Mouse (Mus musculus) bone marrow, adult 2 months (tissue): Measurements from ENCODE around the gene Kalrn. TPM values are rescaled to one million over a fixed set of nuclear protein-coding genes. Genes with fewer than 3 reads are reported as not detected.

ENCODE experiments used
- H3K27ac ChIP-seq: fragments of 200-500 bp; 2 replicates; pipeline ENCODE4 v1.5.1; 2012; ENCODE audit warnings: low read depth, mild to moderate bottlenecking, control low read depth, inconsistent platforms, low read length; ENCODE audit not compliant: control insufficient read depth, poor library complexity, insufficient read depth
- H3K4me1 ChIP-seq: fragments of 200-500 bp; 2 replicates; pipeline ENCODE4 v1.6.1; 2011; ENCODE audit warnings: low read length; ENCODE audit not compliant: control insufficient read depth, insufficient read depth
- H3K4me3 ChIP-seq: fragments of 200-500 bp; replicated peaks from 2 replicates; pipeline ENCODE3; 2011; ENCODE audit warnings: mild to moderate bottlenecking, low read depth, low read length, control low read depth; ENCODE audit not compliant: control insufficient read depth
- CTCF ChIP-seq: fragments of 200-500 bp; IDR thresholded peaks from 2 replicates; pipeline ENCODE4 v1.5.1; 2011; ENCODE audit warnings: low read length, control low read depth; ENCODE audit not compliant: control insufficient read depth, insufficient read depth
- POLR2A ChIP-seq: fragments of 200-500 bp; IDR thresholded peaks from 2 replicates; pipeline ENCODE4 v1.6.1; 2011; ENCODE audit warnings: low read depth, mild to moderate bottlenecking, control low read depth, low read length, borderline replicate concordance; ENCODE audit not compliant: control insufficient read depth
- WGBS: fragments of 180-500 bp; shearing (Covaris S2); methylation state at CpG from one replicate; pipeline ENCODE4 v1.1.7; 2018; 5-methylcytosine and 5-hydroxymethylcytosine counted together
- polyA plus RNA-seq: library from polyadenylated mRNA; stranded (reverse); fragments of >200 nt; gene quantifications from 2 replicates; pipeline ENCODE4 v1.2.4, GENCODE M21; 2011; ENCODE audit warnings: low replicate concordance; ENCODE audit not compliant: missing spikeins, insufficient read depth, insufficient read length

The Kalrn gene
- polyA plus RNA-seq, 1 experiment: 72.1 TPM

DNA sequence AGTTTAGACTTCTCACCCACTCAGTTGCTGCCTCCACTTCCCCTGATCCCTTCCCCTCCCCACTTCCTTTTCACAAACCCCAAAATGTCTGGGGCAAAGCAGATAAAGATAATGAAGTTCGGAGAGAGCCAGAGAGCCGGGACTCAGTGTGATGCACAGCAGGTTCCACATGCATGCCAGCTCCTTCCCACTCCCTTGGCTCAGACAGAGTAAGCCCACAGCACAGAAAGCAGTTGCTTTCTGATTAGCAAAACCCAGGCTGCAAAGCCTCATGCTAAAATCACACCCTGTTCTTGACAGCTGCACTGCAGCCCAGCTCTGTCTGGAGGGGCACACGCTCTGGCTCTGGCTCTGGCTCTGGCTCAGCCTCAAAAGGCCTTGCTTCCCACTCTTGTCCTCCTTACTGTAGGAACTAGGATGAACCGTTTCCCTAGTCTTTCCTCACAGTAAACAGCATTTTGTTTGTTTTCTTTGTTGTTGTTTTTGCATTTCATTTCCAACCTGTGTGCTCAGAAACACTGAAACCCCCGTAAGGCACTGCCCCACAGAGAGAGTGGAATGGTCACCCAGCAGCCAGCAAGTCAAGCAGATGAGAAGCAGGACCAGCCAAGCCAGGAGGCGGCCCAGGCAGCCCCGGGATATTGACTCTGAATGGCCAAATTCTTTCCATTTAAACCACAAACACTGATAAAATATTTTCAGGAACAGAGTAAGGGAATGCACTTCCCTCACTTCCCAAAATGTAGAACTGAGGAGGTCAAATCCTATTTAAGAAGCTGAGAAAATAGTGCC lies 230.8 kb downstream of the Kalrn start:
- Histone ChIP-seq H3K27ac (no peak overlapping the region), H3K4me3 (no peak overlapping the region), H3K4me1 (no peaks in the 10 kb centered on the region)
- TF ChIP-seq POLR2A (no peak), CTCF (no peak)
- WGBS: 43% methylated on average over 7 of the region's 7 CpGs

DNA sequence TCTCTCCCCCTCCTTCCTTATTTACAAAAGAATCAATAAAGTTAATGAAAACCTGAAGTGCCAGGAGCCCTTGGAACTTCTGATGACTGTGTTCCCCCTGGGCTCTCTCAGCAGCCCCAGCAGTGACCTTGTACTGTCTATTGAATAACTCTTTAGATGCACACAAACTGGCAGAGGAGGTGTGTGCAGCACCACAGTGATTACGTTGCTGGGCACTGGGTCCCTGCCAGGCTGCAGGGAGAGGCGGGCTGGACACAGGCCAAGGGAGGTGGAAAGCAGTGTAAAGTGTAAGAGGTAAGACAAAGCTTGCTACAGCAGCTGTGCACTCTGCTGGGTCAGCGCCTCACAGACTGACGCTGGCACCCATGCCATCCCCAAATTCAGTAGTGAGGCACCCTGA lies 238.4 kb downstream of the Kalrn start:
- no peaks in the 10 kb centered on the region for H3K4me1 ChIP-seq
- 41% methylated on average over 4 of the region's 4 CpGs for WGBS
- no peak overlapping the region for H3K4me3 ChIP-seq
- TF ChIP-seq CTCF (no peak), POLR2A (no peak)
- H3K27ac ChIP-seq: no peak overlapping the region

DNA sequence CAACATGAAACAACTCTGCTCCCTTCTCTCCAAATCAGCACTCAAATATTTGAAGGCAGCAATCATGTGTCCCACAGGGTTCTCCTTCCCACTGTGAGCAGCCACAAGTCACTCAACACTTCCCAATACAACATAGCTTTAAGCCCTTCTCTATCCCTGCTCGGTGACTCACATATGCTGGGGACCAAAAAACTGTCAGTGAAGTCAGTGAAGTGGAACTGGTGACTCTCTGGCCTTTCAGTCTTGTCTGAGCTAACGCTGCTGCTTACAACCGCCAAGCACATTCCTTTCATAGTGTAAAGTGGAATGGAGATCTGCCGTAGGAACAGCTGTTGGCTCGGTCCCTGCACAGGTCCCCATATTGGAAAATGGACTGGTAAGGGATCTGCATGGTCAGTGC lies 241.7 kb downstream of the Kalrn start:
- Histone ChIP-seq H3K4me1 (no peaks in the 10 kb centered on the region), H3K27ac (no peak overlapping the region), H3K4me3 (no peak overlapping the region)
- WGBS: 82% methylated on average over 5 of the region's 5 CpGs
- TF ChIP-seq POLR2A (no peak), CTCF (no peak)

DNA sequence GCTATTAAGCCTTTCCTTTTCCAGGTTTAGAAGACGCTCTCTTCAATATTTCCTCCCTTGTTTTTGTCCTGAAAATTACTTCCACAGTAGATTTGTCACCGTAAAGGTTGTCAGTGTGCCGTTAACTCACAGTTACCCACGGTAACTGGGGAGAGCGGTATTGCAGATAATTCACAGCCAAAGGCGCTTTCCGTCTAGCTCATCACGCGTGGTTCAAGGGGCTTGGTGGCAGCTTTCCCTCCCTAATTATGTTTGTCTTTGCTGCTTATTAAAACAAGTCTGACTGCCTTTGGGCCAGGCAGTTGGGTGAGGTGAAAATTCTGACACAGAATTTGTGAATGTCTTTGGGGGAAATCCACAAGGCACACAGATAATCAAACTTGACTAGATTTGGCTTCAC lies 243.5 kb downstream of the Kalrn start:
- H3K27ac ChIP-seq: no peak overlapping the region
- H3K4me1 ChIP-seq: no peaks in the 10 kb centered on the region
- WGBS: 83% methylated on average over 9 of the region's 9 CpGs
- no peak for TF ChIP-seq POLR2A
- TF ChIP-seq CTCF: no peak
- no peak overlapping the region for H3K4me3 ChIP-seq

DNA sequence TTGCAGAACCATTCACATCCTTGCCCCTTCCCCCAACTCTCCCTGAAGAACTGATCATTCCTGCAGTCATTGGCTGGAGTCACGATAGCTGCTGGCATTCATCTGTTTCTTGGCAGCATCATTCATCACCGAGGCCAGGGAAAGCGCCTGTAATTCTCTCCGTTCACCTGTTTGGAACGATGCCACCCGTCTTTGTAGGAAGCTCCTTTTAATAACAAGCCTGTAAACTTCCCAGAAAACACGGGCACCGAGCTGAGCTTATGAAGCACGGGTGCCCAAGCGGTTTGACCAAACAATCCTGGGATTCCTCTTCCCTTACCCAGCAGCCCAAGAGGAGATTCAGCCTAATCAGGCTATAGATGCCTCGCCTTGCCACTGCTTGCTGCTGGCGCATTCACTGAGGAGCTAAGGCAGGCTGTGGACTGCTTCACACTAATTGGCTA lies 243.9 kb downstream of the Kalrn start:
- 81% methylated on average over 12 of the region's 12 CpGs for WGBS
- no peak overlapping the region for H3K4me3 ChIP-seq

DNA sequence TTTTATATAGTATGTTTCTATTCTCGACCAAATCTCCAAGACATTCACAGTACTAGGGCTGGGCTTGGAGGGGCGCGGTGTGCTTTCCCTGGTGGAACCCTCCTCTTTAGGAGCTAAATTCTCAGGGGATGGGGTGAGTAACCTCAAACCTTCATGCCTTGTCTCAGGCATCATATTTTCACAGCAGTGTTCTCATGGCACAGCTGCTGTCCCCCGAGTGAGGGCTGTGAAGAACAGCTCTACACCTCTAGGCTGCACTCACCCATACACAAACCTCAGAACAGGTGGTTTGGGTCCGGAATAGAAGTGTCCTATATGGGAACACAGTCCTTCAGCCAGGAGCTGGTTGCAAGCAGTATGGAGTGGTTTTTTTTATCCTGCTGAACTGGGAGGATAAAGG lies 245.4 kb downstream of the Kalrn start:
- Histone ChIP-seq H3K4me3 (no peak overlapping the region), H3K27ac (no peak overlapping the region), H3K4me1 (no peaks in the 10 kb centered on the region)
- WGBS: 73% methylated on average over 5 of the region's 5 CpGs
- no peak for TF ChIP-seq POLR2A
- no peak for TF ChIP-seq CTCF

More for the DNA sequence above, 243.9 kb downstream of the Kalrn start:
- Histone ChIP-seq H3K4me1 (no peaks in the 10 kb centered on the region), H3K27ac (no peak overlapping the region)
- no peak for TF ChIP-seq POLR2A

DNA sequence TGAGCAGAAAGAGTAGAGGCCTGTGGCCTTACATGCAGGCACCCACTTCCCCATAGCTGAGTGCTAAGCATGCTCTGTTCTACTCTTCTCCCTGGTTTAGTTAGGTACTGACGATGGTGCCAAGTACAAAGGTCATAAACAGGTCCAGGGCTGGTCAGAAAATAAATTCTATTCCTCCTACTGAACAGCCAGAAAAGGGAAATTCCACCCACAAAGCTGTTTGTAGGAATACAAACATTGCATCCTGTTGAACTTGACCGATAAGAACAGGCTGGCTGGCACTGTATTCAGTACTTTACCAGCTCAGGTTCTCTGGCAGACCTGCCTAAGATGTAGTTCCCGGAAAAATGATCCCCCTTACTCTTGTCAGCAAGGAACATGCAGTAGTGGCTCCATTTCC lies 247.5 kb downstream of the Kalrn start:
- Histone ChIP-seq H3K4me3 (no peak overlapping the region), H3K27ac (no peak overlapping the region), H3K4me1 (no peaks in the 10 kb centered on the region)
- 36% methylated on average over 3 of the region's 3 CpGs for WGBS
- TF ChIP-seq POLR2A (no peak), CTCF (no peak)

DNA sequence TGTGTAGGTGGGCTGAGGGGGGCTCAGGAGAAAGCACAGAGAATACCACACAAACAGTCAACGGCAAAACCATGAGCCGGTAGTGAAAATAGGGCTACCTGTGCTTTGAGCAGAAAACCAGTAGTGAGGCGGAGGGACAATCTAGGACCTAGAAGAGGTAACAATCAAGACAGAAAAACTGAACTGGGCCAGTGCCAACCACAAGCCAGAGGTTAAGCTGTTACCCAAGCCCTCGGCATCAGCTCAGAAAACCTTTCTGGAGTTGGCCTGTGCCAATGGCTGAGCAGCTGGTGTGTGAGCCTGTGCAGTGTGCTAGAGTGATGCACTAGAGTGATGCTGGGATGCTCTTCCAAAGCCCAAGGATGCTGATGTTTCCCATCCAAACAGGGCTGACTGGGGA lies 248.2 kb downstream of the Kalrn start:
- Histone ChIP-seq H3K4me1 (no peaks in the 10 kb centered on the region), H3K4me3 (no peak overlapping the region), H3K27ac (no peak overlapping the region)
- 70% methylated on average over 4 of the region's 4 CpGs for WGBS
- TF ChIP-seq CTCF: no peak
- no peak for TF ChIP-seq POLR2A

DNA sequence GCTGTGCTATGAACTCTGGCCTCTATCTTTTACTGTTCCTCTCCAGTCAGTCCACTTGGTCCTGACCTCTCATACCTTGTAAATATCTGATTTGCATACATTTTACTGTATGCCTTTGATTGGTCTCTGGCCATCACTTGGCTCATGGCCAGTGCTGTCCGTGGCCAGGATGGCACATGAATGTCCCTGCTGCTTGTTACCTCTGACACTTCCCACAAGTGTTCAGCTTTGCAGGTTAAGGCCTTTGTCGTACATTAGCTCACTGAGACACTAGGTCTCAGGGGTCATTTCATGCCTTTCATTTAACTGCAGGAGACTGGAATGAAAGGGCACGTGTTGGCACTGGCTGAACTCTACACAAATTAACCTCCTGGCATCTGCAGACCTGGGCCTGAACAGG lies 248.6 kb downstream of the Kalrn start:
- TF ChIP-seq CTCF (no peak), POLR2A (no peak)
- no peak overlapping the region for H3K27ac ChIP-seq
- H3K4me1 ChIP-seq: no peaks in the 10 kb centered on the region
- H3K4me3 ChIP-seq: no peak overlapping the region
- WGBS: 57% methylated on average over 3 of the region's 3 CpGs
